Mouse (Mus musculus) lung, adult 2 months (tissue): ENCODE measurements around the gene Pde6b.

Source experiments
- CTCF ChIP-seq: fragments of 200-500 bp; IDR thresholded peaks from 2 replicates; pipeline ENCODE4 v1.5.1; 2011; ENCODE audit warnings: mild to moderate bottlenecking, low read length, control low read depth; ENCODE audit not compliant: insufficient read depth
- POLR2A ChIP-seq: fragments of 200-500 bp; IDR thresholded peaks from 2 replicates; pipeline ENCODE4 v1.6.1; 2011; ENCODE audit warnings: low read depth, mild to moderate bottlenecking, control low read depth, low read length, borderline replicate concordance; ENCODE audit errors: extremely low read depth

DNA sequence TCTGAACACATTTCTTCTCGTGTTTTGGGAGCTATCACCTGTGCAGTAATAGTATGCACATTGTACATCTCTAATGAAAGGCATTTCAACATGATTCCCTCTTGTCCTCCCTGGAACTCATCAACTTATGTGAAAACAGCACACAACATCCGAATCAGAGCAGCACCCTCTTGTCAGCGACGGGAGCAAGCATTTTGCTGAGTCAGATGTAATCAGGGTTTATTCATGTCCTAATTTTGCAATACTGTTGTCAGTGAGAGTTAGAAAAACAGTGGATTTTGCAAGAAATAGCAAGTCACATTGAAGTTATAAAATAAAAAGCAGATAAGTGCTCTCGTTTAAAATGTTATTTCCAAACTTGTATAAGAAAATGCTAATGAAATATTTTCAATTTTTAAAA, 14.1 kb upstream of the Pde6b start:
- TF ChIP-seq POLR2A (no peak), CTCF (no peak)
